Mouse (Mus musculus): ENCODE measurements around the gene Mbl2. TPM values are rescaled to one million over a fixed set of nuclear protein-coding genes. Genes with fewer than 3 reads are reported as not detected.
"Not testable (repeated sequence)": the region's sequence is repeated elsewhere in the genome, so short reads cannot be mapped to it uniquely, and the experiment has no call there.

Mbl2 gene
- polyA plus RNA-seq (2015; fragmentation: Nextera tagmentation; extraction: Ambion mirVana) = not detected in 2 replicates

DNA sequence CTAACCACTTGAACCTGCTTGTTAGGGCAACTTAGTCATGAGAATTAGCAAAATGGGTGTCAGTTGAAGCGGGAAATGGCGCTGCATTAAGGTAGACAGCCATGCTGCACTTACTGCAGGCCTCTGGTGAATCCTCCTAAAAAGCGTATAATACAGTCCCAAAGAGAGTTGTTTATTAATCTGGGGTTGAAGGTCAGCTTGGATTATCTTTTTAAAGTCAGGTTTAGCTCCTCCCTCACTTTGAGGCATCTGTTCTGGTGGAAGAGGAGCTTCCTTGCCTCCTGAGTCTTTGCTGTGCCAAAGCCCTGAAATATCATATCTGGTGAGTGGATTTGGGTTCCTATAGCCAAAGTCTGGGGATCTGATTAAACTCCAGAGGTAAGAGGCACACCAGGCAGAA lies at the start of gene Mbl2:
TSS of gene Mbl2 (plus strand) at position 252 of the 400 bp plus-strand sequence.
- no peaks in the 10 kb centered on the region for H3K4me1 ChIP-seq
- no peak within 1 kb of the TSS for H3K9ac ChIP-seq
- H3K4me3 ChIP-seq (replicated peaks) = no peak within 1 kb of the TSS
- H3K27me3 ChIP-seq = no peaks in the 10 kb centered on the region
- no peak for ATAC-seq (replicated peaks; ENCODE audit: low FRiP score)
- H3K36me3 ChIP-seq = no peaks in the 10 kb centered on the region
- no peak within 1 kb of the TSS for H3K4me2 ChIP-seq
- 77% methylated on average over 3 of the region's 3 CpGs for WGBS
- H3K27ac ChIP-seq = no peak within 1 kb of the TSS
- no peaks in the 10 kb centered on the region for H3K9me3 ChIP-seq (replicated peaks)

DNA sequence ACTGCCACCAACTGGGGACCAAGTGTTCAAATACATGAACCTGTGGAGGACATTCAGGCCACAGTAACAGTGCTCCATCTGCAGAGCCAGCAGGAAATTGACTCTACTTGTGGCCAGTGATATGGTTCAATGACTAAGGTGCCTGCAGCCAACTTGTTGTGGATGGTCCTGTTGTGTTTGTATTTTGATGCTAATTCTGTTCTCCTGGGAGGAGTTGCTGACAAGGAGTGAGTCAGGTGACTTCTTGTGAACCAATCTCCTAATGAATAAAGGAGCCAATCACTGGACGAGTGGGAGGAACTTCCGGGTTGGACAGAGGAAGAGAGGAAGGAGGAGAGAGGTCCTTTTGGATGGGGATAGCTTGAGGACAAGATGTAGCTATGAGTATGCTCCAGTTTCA lies 47.2 kb upstream of the Mbl2 start:
- H3K9me3 ChIP-seq (replicated peaks) = peaks cover 11% of the 10 kb centered on the region
- WGBS = 78% methylated on average over 2 of the region's 2 CpGs
- H3K36me3 ChIP-seq = no peaks in the 10 kb centered on the region
- H3K27me3 ChIP-seq = no peaks in the 10 kb centered on the region
- no peak overlapping the region for H3K27ac ChIP-seq
- H3K4me3 ChIP-seq (replicated peaks) = no peak overlapping the region
- ATAC-seq (replicated peaks; ENCODE audit: low FRiP score) = no peak
- H3K9ac ChIP-seq = no peak overlapping the region
- H3K4me2 ChIP-seq = no peak overlapping the region
- H3K4me1 ChIP-seq = no peaks in the 10 kb centered on the region

DNA sequence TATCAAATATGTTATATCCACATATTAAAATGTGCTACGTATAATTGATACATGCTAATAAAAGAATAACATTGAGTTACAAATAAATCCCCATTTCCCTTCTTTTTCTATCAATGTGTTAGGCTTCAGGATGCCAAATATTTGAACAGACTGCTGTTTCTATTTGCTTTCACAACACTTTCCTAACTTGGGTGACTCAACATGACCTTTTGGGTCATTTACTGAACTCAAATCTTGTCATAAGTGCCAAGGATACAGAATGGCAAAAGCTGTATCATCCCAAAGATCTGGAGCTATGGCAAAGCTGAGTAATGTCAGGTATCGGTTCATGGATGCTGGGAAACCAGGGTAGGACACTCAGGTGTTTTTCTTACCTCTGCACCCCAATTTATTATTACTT lies 45.5 kb upstream of the Mbl2 start:
- H3K36me3 ChIP-seq = no peaks in the 10 kb centered on the region
- no peak for ATAC-seq (replicated peaks; ENCODE audit: low FRiP score)
- no peak overlapping the region for H3K4me3 ChIP-seq (replicated peaks)
- H3K27me3 ChIP-seq = no peaks in the 10 kb centered on the region
- WGBS = 96% methylated on average over 2 of the region's 2 CpGs
- H3K9me3 ChIP-seq (replicated peaks) = peaks cover 11% of the 10 kb centered on the region
- no peak overlapping the region for H3K9ac ChIP-seq
- no peak overlapping the region for H3K27ac ChIP-seq
- no peak overlapping the region for H3K4me2 ChIP-seq
- H3K4me1 ChIP-seq = no peaks in the 10 kb centered on the region

DNA sequence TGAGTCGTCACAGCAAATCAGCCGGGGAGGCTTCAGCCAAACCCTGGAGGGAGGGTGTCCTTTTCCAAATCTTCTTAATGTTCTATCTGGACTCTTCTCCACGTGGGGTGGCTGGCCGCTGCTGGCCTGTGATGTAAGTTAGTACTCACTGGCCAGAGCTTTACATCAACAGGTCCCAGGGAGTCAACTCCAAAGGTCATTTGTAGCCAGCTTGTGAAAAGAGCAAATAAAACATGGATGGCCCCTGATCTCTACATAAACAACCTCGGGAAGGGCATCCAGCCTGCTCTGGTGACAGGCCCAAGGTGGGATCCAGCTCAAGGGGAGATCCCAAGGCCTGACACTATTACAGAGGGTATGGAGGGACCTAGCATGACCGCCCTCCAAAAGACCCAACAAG lies 37.7 kb upstream of the Mbl2 start:
- Histone ChIP-seq H3K4me2 (no peak overlapping the region), H3K36me3 (no peaks in the 10 kb centered on the region), H3K4me1 (no peaks in the 10 kb centered on the region), H3K27me3 (no peaks in the 10 kb centered on the region), H3K4me3 (replicated peaks) (no peak overlapping the region), H3K9ac (no peak overlapping the region), H3K9me3 (replicated peaks) (no peaks in the 10 kb centered on the region), H3K27ac (no peak overlapping the region)
- no peak for ATAC-seq (replicated peaks; ENCODE audit: low FRiP score)
- 64% methylated on average over 6 of the region's 6 CpGs for WGBS

DNA sequence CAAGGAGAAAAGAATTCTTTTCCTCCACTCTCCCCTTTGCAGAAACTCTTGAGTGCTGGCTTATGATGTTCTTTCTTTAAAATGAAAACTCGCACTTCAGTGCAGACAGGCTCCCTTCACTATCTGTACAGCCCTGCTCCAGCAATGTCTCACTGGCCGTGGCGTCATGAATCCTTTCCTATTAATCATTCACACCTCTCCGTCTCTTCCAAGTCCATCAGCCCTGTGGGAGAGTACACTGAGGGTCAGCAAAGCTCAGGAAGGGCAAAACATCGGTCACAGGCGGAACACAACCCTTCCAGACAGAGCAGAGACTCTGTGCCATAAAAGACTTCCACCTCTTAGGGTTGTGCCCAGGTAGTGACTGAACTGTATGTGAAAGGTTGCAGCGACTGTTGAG lies 30.6 kb upstream of the Mbl2 start:
- H3K9ac ChIP-seq = no peak overlapping the region
- WGBS = 47% methylated on average over 7 of the region's 7 CpGs

DNA sequence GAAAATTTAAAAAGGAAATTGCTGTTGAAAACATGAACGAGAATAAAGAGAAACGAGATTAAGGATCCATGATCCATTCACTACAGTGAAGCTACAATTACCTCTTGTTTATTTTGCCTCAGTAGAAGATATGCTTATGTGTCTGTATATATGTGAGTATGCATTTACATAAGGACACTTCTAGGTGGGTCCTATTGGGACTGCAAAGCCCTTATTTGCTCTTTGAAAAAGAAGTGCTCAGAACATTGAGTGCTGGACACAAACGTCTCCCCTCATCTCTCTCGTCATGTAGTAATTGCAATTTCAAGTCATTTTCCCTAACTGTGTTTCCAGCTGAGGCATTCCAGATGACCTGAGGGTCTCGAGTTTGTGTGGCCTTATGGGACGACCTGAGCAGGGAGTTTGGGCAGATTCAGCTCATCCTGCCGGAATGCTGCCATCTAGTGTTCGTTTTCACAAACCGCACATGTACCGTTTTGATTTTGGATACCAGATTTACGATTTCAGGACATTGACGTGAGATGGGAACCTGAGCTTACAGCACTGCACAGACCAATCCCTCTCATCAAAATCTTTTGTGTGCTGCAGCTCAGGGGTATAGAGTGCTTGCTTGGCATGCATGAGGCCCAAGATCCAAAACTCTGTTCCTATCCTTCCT lies 27.5 kb upstream of the Mbl2 start:
- Histone ChIP-seq H3K4me2 (no peak overlapping the region), H3K9ac (no peak overlapping the region), H3K36me3 (no peaks in the 10 kb centered on the region), H3K4me3 (replicated peaks) (no peak overlapping the region), H3K27me3 (no peaks in the 10 kb centered on the region), H3K9me3 (replicated peaks) (no peaks in the 10 kb centered on the region), H3K27ac (no peak overlapping the region), H3K4me1 (0 out of 2 replicates have a peak, but pooled peaks cover 4% of the 10 kb centered on the region)
- ATAC-seq (replicated peaks; ENCODE audit: low FRiP score) = no peak
- 19% methylated on average over 12 of the region's 12 CpGs for WGBS

More for the DNA sequence above, 30.6 kb upstream of the Mbl2 start:
- H3K4me3 ChIP-seq (replicated peaks) = no peak overlapping the region
- peak; percentile 58 for ATAC-seq (replicated peaks; ENCODE audit: low FRiP score)
- H3K27ac ChIP-seq = no peak overlapping the region
- H3K4me2 ChIP-seq = no peak overlapping the region
- no peaks in the 10 kb centered on the region for H3K9me3 ChIP-seq (replicated peaks)
- H3K4me1 ChIP-seq = 0 out of 2 replicates have a peak, but pooled peaks cover 2% of the 10 kb centered on the region
- H3K27me3 ChIP-seq = no peaks in the 10 kb centered on the region
- no peaks in the 10 kb centered on the region for H3K36me3 ChIP-seq

DNA sequence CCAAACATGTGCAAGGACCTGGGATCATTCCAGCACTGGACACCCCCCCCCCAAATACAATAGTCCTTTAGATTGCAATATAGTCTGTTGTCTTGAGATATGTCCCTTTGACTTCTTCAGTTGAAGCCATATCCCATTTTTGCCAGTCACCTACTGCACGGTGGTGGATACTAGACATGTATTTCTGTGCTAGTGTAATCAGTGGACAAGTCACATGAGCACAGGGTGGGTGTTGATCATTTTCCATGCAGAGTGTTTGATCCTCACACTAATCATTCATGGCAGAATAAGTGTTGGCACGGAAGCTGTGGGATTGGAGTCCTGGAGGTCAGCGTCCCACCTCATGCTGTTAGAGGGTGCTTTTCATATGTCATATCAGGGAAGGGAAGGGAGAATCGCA lies 26.9 kb upstream of the Mbl2 start:
- H3K4me2 ChIP-seq = no peak overlapping the region
- ATAC-seq (replicated peaks; ENCODE audit: low FRiP score) = 0 out of 2 replicates have a peak, but pooled peaks have one; percentile 40
- H3K36me3 ChIP-seq = no peaks in the 10 kb centered on the region
- 79% methylated on average over 4 of the region's 4 CpGs for WGBS
- H3K9me3 ChIP-seq (replicated peaks) = no peaks in the 10 kb centered on the region
- no peak overlapping the region for H3K27ac ChIP-seq
- no peak overlapping the region for H3K9ac ChIP-seq
- H3K27me3 ChIP-seq = no peaks in the 10 kb centered on the region
- no peak overlapping the region for H3K4me3 ChIP-seq (replicated peaks)
- H3K4me1 ChIP-seq = 0 out of 2 replicates have a peak, but pooled peaks cover 4% of the 10 kb centered on the region

DNA sequence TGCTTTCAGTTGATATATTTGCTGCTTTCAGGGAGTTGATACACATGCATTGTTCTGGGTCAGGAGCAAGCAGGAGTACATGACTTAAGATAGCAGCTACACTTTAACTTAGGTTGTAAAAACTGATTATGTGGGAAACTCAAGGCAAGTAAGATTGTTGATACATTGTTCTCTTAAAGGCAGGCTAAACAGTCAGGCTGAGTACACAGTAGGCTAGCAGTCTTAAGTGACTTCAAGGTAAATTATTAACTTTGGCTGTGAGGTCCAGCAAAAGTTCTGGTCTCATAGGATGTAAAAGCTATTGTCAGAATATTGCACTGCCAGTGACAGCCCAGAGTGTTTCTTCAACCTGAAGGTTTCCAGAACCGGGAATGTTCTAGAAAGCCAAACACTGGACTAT lies 25.8 kb upstream of the Mbl2 start:
- H3K9ac ChIP-seq = no peak overlapping the region
- H3K4me1 ChIP-seq = 0 out of 2 replicates have a peak, but pooled peaks cover 4% of the 10 kb centered on the region
- no peak overlapping the region for H3K4me3 ChIP-seq (replicated peaks)
- no peaks in the 10 kb centered on the region for H3K27me3 ChIP-seq
- H3K36me3 ChIP-seq = no peaks in the 10 kb centered on the region
- H3K27ac ChIP-seq = no peak overlapping the region
- H3K9me3 ChIP-seq (replicated peaks) = no peaks in the 10 kb centered on the region
- no peak for ATAC-seq (replicated peaks; ENCODE audit: low FRiP score)
- WGBS = 70% methylated on average over 1 of the region's 1 CpGs
- no peak overlapping the region for H3K4me2 ChIP-seq

DNA sequence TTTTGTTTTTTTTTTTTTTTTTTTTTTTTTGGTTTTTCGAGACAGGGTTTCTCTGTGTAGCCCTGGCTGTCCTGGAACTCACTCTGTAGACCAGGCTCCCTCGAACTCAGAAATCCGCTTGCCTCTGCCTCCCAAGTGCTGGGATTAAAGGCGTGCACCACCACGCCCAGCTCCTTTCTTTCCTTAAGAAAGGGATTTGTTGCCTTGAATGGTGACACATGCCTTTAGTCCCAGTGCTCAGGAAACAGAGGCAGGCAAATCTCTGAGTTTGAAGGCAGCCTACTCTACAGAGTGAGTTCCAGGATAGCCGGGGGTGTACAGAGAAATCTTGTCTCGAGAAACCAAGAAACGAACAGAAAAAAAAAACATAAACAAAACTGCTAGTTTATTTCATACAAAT lies 23.7 kb upstream of the Mbl2 start:
- H3K9me3 ChIP-seq (replicated peaks); H3K4me1 ChIP-seq; H3K9ac ChIP-seq; H3K27me3 ChIP-seq; H3K4me3 ChIP-seq (replicated peaks); H3K27ac ChIP-seq; H3K36me3 ChIP-seq; H3K4me2 ChIP-seq; ATAC-seq (replicated peaks; ENCODE audit: low FRiP score): not testable (repeated sequence)
- WGBS = 88% methylated on average over 8 of the region's 8 CpGs

DNA sequence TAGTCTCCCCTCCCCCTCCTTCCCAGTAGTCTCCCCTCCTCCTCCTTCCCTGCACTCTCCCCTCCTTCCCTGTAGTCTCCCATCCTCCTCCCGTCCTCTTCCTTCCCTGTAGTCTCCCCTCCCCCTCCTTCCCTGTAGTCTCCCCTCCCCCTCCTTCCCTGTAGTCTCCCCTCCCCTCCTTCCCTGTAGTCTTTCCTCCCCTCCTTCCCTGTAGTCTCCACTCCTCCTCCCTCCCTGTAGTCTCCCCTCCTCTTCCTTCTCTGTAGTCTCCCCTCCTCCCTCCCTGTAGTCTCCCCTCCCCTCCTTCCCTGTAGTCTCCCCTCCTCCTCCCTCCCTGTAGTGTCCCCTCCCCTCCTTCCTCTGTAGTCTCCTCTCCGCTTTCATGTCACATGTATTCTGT lies 18.7 kb upstream of the Mbl2 start:
- WGBS = 31% methylated on average over 2 of the region's 2 CpGs
- no peak overlapping the region for H3K4me2 ChIP-seq
- no peaks in the 10 kb centered on the region for H3K36me3 ChIP-seq
- no peaks in the 10 kb centered on the region for H3K9me3 ChIP-seq (replicated peaks)
- H3K27me3 ChIP-seq = no peaks in the 10 kb centered on the region
- H3K27ac ChIP-seq = no peak overlapping the region
- no peaks in the 10 kb centered on the region for H3K4me1 ChIP-seq
- H3K4me3 ChIP-seq (replicated peaks) = no peak overlapping the region
- no peak overlapping the region for H3K9ac ChIP-seq
- no peak for ATAC-seq (replicated peaks; ENCODE audit: low FRiP score)

DNA sequence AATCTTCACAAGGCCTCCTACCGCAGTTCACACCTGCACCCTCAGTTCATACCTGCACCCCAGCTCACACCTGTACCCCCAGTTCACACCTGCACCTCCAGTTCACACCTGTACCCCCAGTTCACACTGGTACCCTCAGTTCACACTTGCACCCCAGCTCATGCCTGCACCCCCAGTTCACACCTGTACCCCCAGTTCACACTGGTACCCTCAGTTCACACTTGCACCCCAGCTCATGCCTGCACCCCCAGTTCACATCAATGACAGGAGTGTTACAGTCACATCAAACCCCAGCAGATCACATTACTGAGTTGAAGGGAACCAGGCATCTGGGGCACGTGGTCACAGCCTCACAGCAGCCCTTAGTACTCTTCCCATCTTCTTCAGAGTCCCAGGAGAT lies 17.0 kb upstream of the Mbl2 start:
- not testable (repeated sequence) for H3K4me1 ChIP-seq; H3K36me3 ChIP-seq; H3K27ac ChIP-seq; H3K9ac ChIP-seq; H3K27me3 ChIP-seq; ATAC-seq (replicated peaks; ENCODE audit: low FRiP score); H3K4me3 ChIP-seq (replicated peaks); H3K4me2 ChIP-seq; H3K9me3 ChIP-seq (replicated peaks)
- WGBS = 64% methylated on average over 2 of the region's 2 CpGs

DNA sequence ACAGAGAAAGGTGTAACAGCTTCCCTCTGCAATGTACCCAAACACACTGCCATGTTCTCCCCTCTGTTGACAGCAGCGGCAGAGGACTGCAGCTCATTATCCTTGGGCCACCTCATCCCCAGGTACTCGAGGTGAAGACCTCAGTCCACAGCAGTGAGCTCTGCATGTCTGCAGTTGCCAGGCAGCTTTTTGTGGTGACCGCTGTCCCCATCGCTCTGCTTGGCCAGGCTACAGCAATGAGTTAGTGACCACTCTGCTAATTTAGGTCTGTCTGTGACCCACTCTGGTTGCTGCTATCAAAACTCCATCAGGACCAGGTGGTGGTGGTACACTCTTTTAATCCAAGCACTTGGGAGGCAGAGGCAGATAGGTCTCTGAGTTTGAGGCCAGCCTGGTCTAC lies 16.6 kb upstream of the Mbl2 start:
- Histone ChIP-seq H3K27ac (no peak overlapping the region), H3K4me1 (no peaks in the 10 kb centered on the region), H3K36me3 (no peaks in the 10 kb centered on the region), H3K4me3 (replicated peaks) (no peak overlapping the region), H3K9me3 (replicated peaks) (no peaks in the 10 kb centered on the region), H3K4me2 (no peak overlapping the region), H3K27me3 (no peaks in the 10 kb centered on the region), H3K9ac (no peak overlapping the region)
- no peak for ATAC-seq (replicated peaks; ENCODE audit: low FRiP score)
- WGBS = 71% methylated on average over 4 of the region's 4 CpGs

DNA sequence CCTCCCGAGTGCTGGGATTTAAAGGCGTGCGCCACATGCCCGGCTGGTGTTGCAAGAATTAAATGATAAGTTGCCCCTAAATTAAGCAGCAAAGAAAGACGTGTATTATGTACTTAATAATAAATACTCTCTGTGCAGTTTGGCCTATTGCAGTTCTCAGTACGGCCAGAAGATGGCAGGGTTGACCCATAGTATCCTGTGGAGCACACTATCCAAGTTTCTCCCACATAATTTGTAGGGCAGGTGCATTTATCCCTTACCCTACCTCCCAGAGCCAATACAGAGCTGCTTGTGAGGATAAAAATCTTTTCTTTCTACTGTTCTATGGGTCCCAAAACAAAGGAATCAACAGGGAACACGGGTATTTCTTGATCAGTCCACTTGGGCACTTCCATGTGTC lies 15.4 kb upstream of the Mbl2 start:
- no peaks in the 10 kb centered on the region for H3K36me3 ChIP-seq
- no peak overlapping the region for H3K9ac ChIP-seq
- H3K4me2 ChIP-seq = no peak overlapping the region
- no peak for ATAC-seq (replicated peaks; ENCODE audit: low FRiP score)
- H3K9me3 ChIP-seq (replicated peaks) = no peaks in the 10 kb centered on the region
- H3K4me1 ChIP-seq = no peaks in the 10 kb centered on the region
- H3K4me3 ChIP-seq (replicated peaks) = no peak overlapping the region
- WGBS = 28% methylated on average over 7 of the region's 7 CpGs
- H3K27me3 ChIP-seq = no peaks in the 10 kb centered on the region
- no peak overlapping the region for H3K27ac ChIP-seq
